Mouse (Mus musculus): ENCODE results near the gene Rhbdf1. TPM values are rescaled to one million over a fixed set of nuclear protein-coding genes. Genes with fewer than 3 reads are reported as not detected.
"Not testable (repeated sequence)": the region's sequence is repeated elsewhere in the genome, so short reads cannot be mapped to it uniquely, and the experiment has no call there.

The Rhbdf1 gene
- total and polyA plus RNA-seq, 2 experiments = 3.1 to 18.0 TPM

- no peaks in the 10 kb centered on the region for H3K4me1 ChIP-seq (ENCODE audit: control insufficient read depth, insufficient read depth, low read length)
- no peaks in the 10 kb centered on the region for H3K36me3 ChIP-seq (ENCODE audit: control insufficient read depth, insufficient read depth, low read length)
- H3K27ac ChIP-seq (replicated peaks; ENCODE audit: insufficient read depth, low read depth, low read length) = no peak overlapping the region
- no peak for TF ChIP-seq POLR2A (IDR thresholded peaks at IDR 0.05; ENCODE audit: extremely low read depth, insufficient read depth, low read length)
- H3K9ac ChIP-seq (ENCODE audit: low read depth, low read length) = no peak overlapping the region
- H3K79me2 ChIP-seq (ENCODE audit: control insufficient read depth, insufficient read depth, low read length) = no peaks in the 10 kb centered on the region; the same call in 1 of the 2 replicates
- H3K27me3 ChIP-seq (ENCODE audit: control insufficient read depth, insufficient read depth, low read length) = no peaks in the 10 kb centered on the region
- DNase-seq (ENCODE audit: extremely low read depth, low read depth, low spot score) = peak; percentile 36
- no peak overlapping the region for H3K4me3 ChIP-seq (ENCODE audit: insufficient read depth, low read depth, low read length)
- WGBS = 85% methylated on average over 18 of the region's 18 CpGs
Observed at GRCm38 (mm10) chr11:32215372-32216162, 6.5 kb downstream of the Rhbdf1 start.

- H3K4me1 ChIP-seq (ENCODE audit: control insufficient read depth, insufficient read depth, low read length) = no peaks in the 10 kb centered on the region
- TF ChIP-seq CTCF (IDR thresholded peaks at IDR 0.05; ENCODE audit: low read depth, low read length) (no peak), POLR2A (IDR thresholded peaks at IDR 0.05; ENCODE audit: extremely low read depth, insufficient read depth, low read length) (no peak)
- no peaks in the 10 kb centered on the region for H3K27me3 ChIP-seq (ENCODE audit: control insufficient read depth, insufficient read depth, low read length)
- H3K27ac ChIP-seq (replicated peaks; ENCODE audit: insufficient read depth, low read depth, low read length) = no peak overlapping the region
- WGBS = 96% methylated on average over 9 of the region's 9 CpGs
- no peak for DNase-seq (ENCODE audit: extremely low read depth, low read depth, low spot score)
- H3K4me3 ChIP-seq (ENCODE audit: insufficient read depth, low read depth, low read length) = no peak overlapping the region
- no peaks in the 10 kb centered on the region for H3K36me3 ChIP-seq (ENCODE audit: control insufficient read depth, insufficient read depth, low read length)
- no peaks in the 10 kb centered on the region for H3K79me2 ChIP-seq (ENCODE audit: control insufficient read depth, insufficient read depth, low read length)
- H3K9ac ChIP-seq (ENCODE audit: low read depth, low read length) = no peak overlapping the region
Observed at GRCm38 (mm10) chr11:32210623-32211022, 11.5 kb downstream of the Rhbdf1 start.

- under 1% methylated on average over 52 of the region's 52 CpGs for WGBS
- DNase-seq (ENCODE audit: extremely low read depth, low read depth, low spot score) = peak; percentile 95
- H3K27ac ChIP-seq (replicated peaks; ENCODE audit: insufficient read depth, low read depth, low read length) = no peak within 1 kb of the TSS
Observed at GRCm38 (mm10) chr11:32205058-32205873, 16.8 kb downstream of the Rhbdf1 start, which contains the start of gene Snrnp25. Gene Snrnp25, plus strand, starts transcription at chr11:32205415.

GRCm38 (mm10) chr11:32201922-32202685, 20.0 kb downstream of the Rhbdf1 start:
- no peaks in the 10 kb centered on the region for H3K4me1 ChIP-seq (ENCODE audit: control insufficient read depth, insufficient read depth, low read length)
- H3K27ac ChIP-seq (replicated peaks; ENCODE audit: insufficient read depth, low read depth, low read length) = no peak overlapping the region
- TF ChIP-seq POLR2A (IDR thresholded peaks at IDR 0.05; ENCODE audit: extremely low read depth, insufficient read depth, low read length) (no peak), CTCF (IDR thresholded peaks at IDR 0.05; ENCODE audit: low read depth, low read length) (no peak)
- DNase-seq (ENCODE audit: extremely low read depth, low read depth, low spot score) = no peak
- WGBS = 69% methylated on average over 11 of the region's 11 CpGs
- H3K4me3 ChIP-seq (ENCODE audit: insufficient read depth, low read depth, low read length) = no peak overlapping the region
- H3K9ac ChIP-seq (ENCODE audit: low read depth, low read length) = no peak overlapping the region
- H3K27me3 ChIP-seq (ENCODE audit: control insufficient read depth, insufficient read depth, low read length) = no peaks in the 10 kb centered on the region
- H3K36me3 ChIP-seq (ENCODE audit: control insufficient read depth, insufficient read depth, low read length) = no peaks in the 10 kb centered on the region
- H3K79me2 ChIP-seq (ENCODE audit: control insufficient read depth, insufficient read depth, low read length) = no peaks in the 10 kb centered on the region

More at GRCm38 (mm10) chr11:32205058-32205873, 16.8 kb downstream of the Rhbdf1 start, which contains the start of gene Snrnp25:
- peak within 1 kb of the TSS; percentile 45 for H3K9ac ChIP-seq (ENCODE audit: low read depth, low read length)
- TF ChIP-seq CTCF (IDR thresholded peaks at IDR 0.05; ENCODE audit: low read depth, low read length) (peak; percentile 51), POLR2A (IDR thresholded peaks at IDR 0.05; ENCODE audit: extremely low read depth, insufficient read depth, low read length) (no peak)
- no peaks in the 10 kb centered on the region for H3K79me2 ChIP-seq (ENCODE audit: control insufficient read depth, insufficient read depth, low read length)
- no peaks in the 10 kb centered on the region for H3K27me3 ChIP-seq (ENCODE audit: control insufficient read depth, insufficient read depth, low read length)
- H3K36me3 ChIP-seq (ENCODE audit: control insufficient read depth, insufficient read depth, low read length) = no peaks in the 10 kb centered on the region
- no peaks in the 10 kb centered on the region for H3K4me1 ChIP-seq (ENCODE audit: control insufficient read depth, insufficient read depth, low read length)
- peak within 1 kb of the TSS; percentile 57 for H3K4me3 ChIP-seq (ENCODE audit: insufficient read depth, low read depth, low read length)

- H3K79me2 ChIP-seq (ENCODE audit: control insufficient read depth, insufficient read depth, low read length); H3K27ac ChIP-seq (replicated peaks; ENCODE audit: insufficient read depth, low read depth, low read length); H3K4me1 ChIP-seq (ENCODE audit: control insufficient read depth, insufficient read depth, low read length); H3K36me3 ChIP-seq (ENCODE audit: control insufficient read depth, insufficient read depth, low read length); DNase-seq (ENCODE audit: extremely low read depth, low read depth, low spot score); H3K4me3 ChIP-seq (ENCODE audit: insufficient read depth, low read depth, low read length); H3K9ac ChIP-seq (ENCODE audit: low read depth, low read length); H3K27me3 ChIP-seq (ENCODE audit: control insufficient read depth, insufficient read depth, low read length): not testable (repeated sequence)
- 64% methylated on average over 1 of the region's 1 CpGs for WGBS
Observed at GRCm38 (mm10) chr11:32200992-32201391, 21.1 kb downstream of the Rhbdf1 start.

Data from liver, adult 2 months (tissue).